Mouse (Mus musculus) adrenal gland, postnatal 25 days (tissue): Measurements from ENCODE around the gene Atp4b. TPM values are rescaled to one million over a fixed set of nuclear protein-coding genes. Genes with fewer than 3 reads are reported as not detected.
A peak's percentile ranks its signal among the peaks of the same experiment; 100 is the strongest.
"Not testable (repeated sequence)": the region's sequence is repeated elsewhere in the genome, so short reads cannot be mapped to it uniquely, and the experiment has no call there.

ENCODE experiments used
- DNase-seq: peaks from one replicate; pipeline ENCODE4 v3.0.0; 2021; ENCODE audit warnings: mixed read lengths
- total RNA-seq: library from RNA; stranded (reverse); gene quantifications from 2 replicates; pipeline ENCODE4 v1.2.3, GENCODE M21; 2021

Atp4b gene
- total RNA-seq, 1 experiment from 2014 or later: not detected

- DNase-seq: no peak
Observed at GRCm38 (mm10) chr8:13382536-13382935, 14.1 kb downstream of the Atp4b start.

- no peak for DNase-seq
Observed at GRCm38 (mm10) chr8:13381630-13382029, 15.0 kb downstream of the Atp4b start.

GRCm38 (mm10) chr8:13373151-13373662 lies 23.4 kb downstream of the Atp4b start:
- DNase-seq: peak; percentile 52

- DNase-seq: no peak
Observed at GRCm38 (mm10) chr8:13361865-13362264, 34.8 kb downstream of the Atp4b start.

- no peak for DNase-seq
Observed at GRCm38 (mm10) chr8:13360213-13360612, 36.4 kb downstream of the Atp4b start.

- DNase-seq: no peak
Observed at GRCm38 (mm10) chr8:13356681-13357080, 39.9 kb downstream of the Atp4b start.

- DNase-seq: no peak
Observed at GRCm38 (mm10) chr8:13356221-13356620, 40.4 kb downstream of the Atp4b start.

- DNase-seq: no peak
Observed at GRCm38 (mm10) chr8:13353883-13354282, 42.7 kb downstream of the Atp4b start.

- no peak for DNase-seq
Observed at GRCm38 (mm10) chr8:13353155-13353833, 43.3 kb downstream of the Atp4b start.

- DNase-seq: no peak
Observed at GRCm38 (mm10) chr8:13352601-13353000, 44.0 kb downstream of the Atp4b start.

- no peak for DNase-seq
Observed at GRCm38 (mm10) chr8:13351593-13351992, 45.0 kb downstream of the Atp4b start.

- DNase-seq: no peak
Observed at GRCm38 (mm10) chr8:13350052-13350451, 46.6 kb downstream of the Atp4b start.

GRCm38 (mm10) chr8:13343134-13343533 lies 53.5 kb downstream of the Atp4b start:
- DNase-seq: no peak

- DNase-seq: no peak
Observed at GRCm38 (mm10) chr8:13342340-13342739, 54.3 kb downstream of the Atp4b start.

- DNase-seq: no peak
Observed at GRCm38 (mm10) chr8:13340650-13341049, 56.0 kb downstream of the Atp4b start.

GRCm38 (mm10) chr8:13339646-13339990 lies 57.0 kb downstream of the Atp4b start:
- no peak for DNase-seq

GRCm38 (mm10) chr8:13338901-13339645 lies 57.6 kb downstream of the Atp4b start:
- DNase-seq: peak; percentile 35

GRCm38 (mm10) chr8:13338255-13338860 lies 58.3 kb downstream of the Atp4b start, which contains the start of gene Tfdp1:
Gene Tfdp1 (plus strand): TSS chr8:13338751.
- peak; percentile 88 for DNase-seq

GRCm38 (mm10) chr8:13337678-13338077 lies 58.9 kb downstream of the Atp4b start:
- DNase-seq: no peak

GRCm38 (mm10) chr8:13337245-13337644 lies 59.4 kb downstream of the Atp4b start:
- not testable (repeated sequence) for DNase-seq
